Mouse (Mus musculus) liver, embryonic 14.5 days (tissue): ENCODE results near the gene Soga3. TPM values are rescaled to one million over a fixed set of nuclear protein-coding genes. Genes with fewer than 3 reads are reported as not detected.

Experiments
- ATAC-seq: fragments of 200-750 bp; cut with Nextera tagmentation; 2 replicates; pipeline ENCODE4 v1.8.0; 2017; ENCODE audit warnings: moderate number of reproducible peaks, mild to moderate bottlenecking, moderate library complexity; ENCODE audit not compliant: insufficient read depth
- DNase-seq, 3 experiments: peaks; one replicate each; pipeline ENCODE4 v3.0.0-alpha.2; 2012 to 2013; ENCODE audit warnings: low read depth in 3 of 3, low spot score in 3 of 3
- H3K27ac ChIP-seq: fragments of 300-500 bp; sonication (generic); 2 replicates; pipeline ENCODE4 v1.5.1; 2014; ENCODE audit warnings: moderate library complexity, mild to moderate bottlenecking, control low read depth, inconsistent platforms
- H3K27me3 ChIP-seq: fragments of 300-500 bp; sonication (generic); 2 replicates; pipeline ENCODE4 v1.6.1; 2014; ENCODE audit warnings: mild to moderate bottlenecking, low read length, moderate library complexity; ENCODE audit not compliant: control insufficient read depth, insufficient read depth
- H3K36me3 ChIP-seq: fragments of 300-500 bp; sonication (generic); replicated peaks from 2 replicates; pipeline ENCODE4 v1.6.1; 2014; ENCODE audit warnings: low read depth; ENCODE audit not compliant: control insufficient read depth, insufficient read depth
- H3K4me1 ChIP-seq, 2 experiments: fragments of 200-500 bp in 1 of 2; fragments of 300-500 bp in 1 of 2; sonication (generic) in 1 of 2; replicated peaks; 2 replicates each; pipeline ENCODE4 v1.6.1; 2012 to 2014; ENCODE audit warnings: antibody characterized with exemption in 1 of 2, inconsistent platforms in 1 of 2, low read length in 1 of 2; ENCODE audit not compliant: control insufficient read depth in 2 of 2, insufficient read depth in 2 of 2
- H3K4me2 ChIP-seq: fragments of 300-500 bp; sonication (generic); 2 replicates; pipeline ENCODE4 v1.6.1; 2014; ENCODE audit warnings: low read depth, mild to moderate bottlenecking, control low read depth, moderate library complexity
- H3K4me3 ChIP-seq, 2 experiments: fragments of 200-500 bp in 1 of 2; fragments of 300-500 bp in 1 of 2; sonication (generic) in 1 of 2; 2 replicates each; pipeline ENCODE4 v1.5.1; 2012 to 2014; ENCODE audit warnings: low read depth in 2 of 2, low read length in 2 of 2, mild to moderate bottlenecking in 2 of 2, control low read depth in 1 of 2, inconsistent platforms in 1 of 2, moderate library complexity in 1 of 2; ENCODE audit not compliant: insufficient read depth in 1 of 2
- H3K9ac ChIP-seq: fragments of 300-500 bp; sonication (generic); replicated peaks from 2 replicates; pipeline ENCODE4 v1.6.1; 2014; ENCODE audit warnings: mild to moderate bottlenecking, control low read depth, moderate library complexity
- H3K9me3 ChIP-seq: fragments of 300-500 bp; sonication (generic); 2 replicates; pipeline ENCODE4 v1.6.1; 2016; ENCODE audit warnings: low read length, mixed read lengths; ENCODE audit not compliant: control insufficient read depth
- CTCF ChIP-seq: IDR thresholded peaks from 2 replicates; pipeline ENCODE4 v1.5.1; 2016; ENCODE audit warnings: antibody characterized with exemption, low read depth, control low read depth
- EP300 ChIP-seq: IDR thresholded peaks from 2 replicates; pipeline ENCODE4 v1.6.1; 2016; ENCODE audit warnings: antibody characterized with exemption, low read depth
- WGBS: fragments of 180-500 bp; shearing (Covaris S2); extraction: QIAGEN DNeasy Blood & Tissue Kit; methylation state at CpG from one replicate; pipeline ENCODE4 v1.1.7; 2014; ENCODE audit not compliant: insufficient replicate concordance; 5-methylcytosine and 5-hydroxymethylcytosine counted together
- polyA plus RNA-seq, 2 experiments: library from polyadenylated mRNA; depleted of rRNA in 1 of 2; stranded (reverse) in 1 of 2; unstranded in 1 of 2; fragments of >200 nt; fragmentation: Nextera tagmentation in 1 of 2; extraction: Ambion mirVana in 1 of 2; gene quantifications; 2 replicates each; pipeline versions ENCODE4 v1.2.1 to v1.2.3; 2012 to 2014

Gene Soga3
- polyA plus RNA-seq, 2 experiments, result 0.02 TPM; not detected in 1

GRCm38 (mm10) chr10:29217451-29217850 lies 73.8 kb downstream of the Soga3 start:
- ATAC-seq (no peak), DNase-seq (no peak)
- no peak overlapping the region for H3K9ac ChIP-seq
- H3K27me3 ChIP-seq, result no peaks in the 10 kb centered on the region
- H3K4me3 ChIP-seq, result no peak overlapping the region
- TF ChIP-seq EP300, result no peak
- TF ChIP-seq CTCF, result no peak
- no peaks in the 10 kb centered on the region for H3K4me1 ChIP-seq
- H3K27ac ChIP-seq, result no peak overlapping the region
- WGBS, result 64% methylated on average over 2 of the region's 2 CpGs
- no peak overlapping the region for H3K4me2 ChIP-seq
- H3K36me3 ChIP-seq, result no peaks in the 10 kb centered on the region
- no peaks in the 10 kb centered on the region for H3K9me3 ChIP-seq

GRCm38 (mm10) chr10:29225329-29225728 lies 81.7 kb downstream of the Soga3 start:
- Histone ChIP-seq H3K4me1 (no peaks in the 10 kb centered on the region), H3K9ac (no peak overlapping the region), H3K4me2 (no peak overlapping the region), H3K4me3 (no peak overlapping the region), H3K9me3 (no peaks in the 10 kb centered on the region), H3K27me3 (no peaks in the 10 kb centered on the region), H3K36me3 (no peaks in the 10 kb centered on the region), H3K27ac (no peak overlapping the region)
- ATAC-seq, result no peak
- TF ChIP-seq CTCF (no peak), EP300 (no peak)
- DNase-seq, result no peak
- WGBS, result 61% methylated on average over 4 of the region's 4 CpGs

GRCm38 (mm10) chr10:29231208-29231607 lies 87.6 kb downstream of the Soga3 start:
- H3K4me1 ChIP-seq, result no peaks in the 10 kb centered on the region
- H3K9ac ChIP-seq, result no peak overlapping the region
- no peaks in the 10 kb centered on the region for H3K36me3 ChIP-seq
- WGBS, result 74% methylated on average over 2 of the region's 2 CpGs
- no peaks in the 10 kb centered on the region for H3K9me3 ChIP-seq
- H3K27me3 ChIP-seq, result no peaks in the 10 kb centered on the region
- H3K4me2 ChIP-seq, result no peak overlapping the region
- no peak overlapping the region for H3K4me3 ChIP-seq
- no peak for DNase-seq
- TF ChIP-seq CTCF (no peak), EP300 (no peak)
- H3K27ac ChIP-seq, result no peak overlapping the region
- no peak for ATAC-seq

Other genes starting within 250 kb of the Soga3 start
- gene 2310057J18Rik, start 157.5 kb upstream of the Soga3 start, polyA plus RNA-seq (2012; rRNA removed), result not detected in 2 replicates
- gene 2310057J18Rik, start 157.5 kb upstream of the Soga3 start, polyA plus RNA-seq (2014; fragmentation: Nextera tagmentation; extraction: Ambion mirVana), result not detected in 2 replicates
- not detected in 2 replicates for gene Gm49353, start 55.1 kb downstream of the Soga3 start, polyA plus RNA-seq (2012; rRNA removed)
- gene Gm49353, start 55.1 kb downstream of the Soga3 start, polyA plus RNA-seq (2014; fragmentation: Nextera tagmentation; extraction: Ambion mirVana), result not detected in 2 replicates
- 0.01 and 0.03 TPM in 2 replicates for gene 9330159F19Rik, start 67.8 kb downstream of the Soga3 start, polyA plus RNA-seq (2012; rRNA removed)
- not detected in 2 replicates for gene 9330159F19Rik, start 67.8 kb downstream of the Soga3 start, polyA plus RNA-seq (2014; fragmentation: Nextera tagmentation; extraction: Ambion mirVana)
- 4.9 and 10.4 TPM in 2 replicates for gene Echdc1, start 169.3 kb downstream of the Soga3 start, polyA plus RNA-seq (2012; rRNA removed)
- 18.3 and 21.0 TPM in 2 replicates for gene Echdc1, start 169.3 kb downstream of the Soga3 start, polyA plus RNA-seq (2014; fragmentation: Nextera tagmentation; extraction: Ambion mirVana)
- gene Rnf146, start 218.6 kb downstream of the Soga3 start, polyA plus RNA-seq (2012; rRNA removed), result 9.7 and 16.1 TPM in 2 replicates
- 11.0 and 11.4 TPM in 2 replicates for gene Rnf146, start 218.6 kb downstream of the Soga3 start, polyA plus RNA-seq (2014; fragmentation: Nextera tagmentation; extraction: Ambion mirVana)